Mouse (Mus musculus) neural tube, embryonic 11.5 days (tissue): ENCODE measurements around the gene Hoxa3. TPM values are rescaled to one million over a fixed set of nuclear protein-coding genes. Genes with fewer than 3 reads are reported as not detected.

Experiments used
- ATAC-seq: fragments of 200-750 bp; cut with Nextera tagmentation; 2 replicates; pipeline ENCODE4 v1.8.0; 2017; ENCODE audit warnings: moderate number of reproducible peaks, mild to moderate bottlenecking, moderate TSS enrichment, moderate library complexity; ENCODE audit not compliant: insufficient read depth, low FRiP score, low TSS enrichment
- DNase-seq: peaks from one replicate; pipeline ENCODE4 v3.0.0-alpha.2; 2015; ENCODE audit warnings: low spot score
- H3K27ac ChIP-seq: fragments of 300-500 bp; sonication (generic); 2 replicates; pipeline ENCODE4 v1.5.1; 2014; ENCODE audit warnings: low read depth, mild to moderate bottlenecking, low read length
- H3K27me3 ChIP-seq: fragments of 300-500 bp; sonication (generic); 2 replicates; pipeline ENCODE4 v1.6.1; 2014; ENCODE audit warnings: mild to moderate bottlenecking, low read length, mixed read lengths; ENCODE audit not compliant: control insufficient read depth, insufficient read depth
- H3K36me3 ChIP-seq: fragments of 300-500 bp; sonication (generic); 2 replicates; pipeline ENCODE4 v1.6.1; 2014; ENCODE audit warnings: mild to moderate bottlenecking, low read length, moderate library complexity, mixed read lengths; ENCODE audit not compliant: control insufficient read depth, insufficient read depth
- H3K4me1 ChIP-seq: fragments of 300-500 bp; sonication (generic); 2 replicates; pipeline ENCODE4 v1.6.1; 2014; ENCODE audit warnings: low read length, mixed read lengths; ENCODE audit not compliant: control insufficient read depth, insufficient read depth
- H3K4me2 ChIP-seq: fragments of 300-500 bp; sonication (generic); 2 replicates; pipeline ENCODE4 v1.6.1; 2014; ENCODE audit warnings: low read depth, mild to moderate bottlenecking, moderate library complexity
- H3K4me3 ChIP-seq: fragments of 300-500 bp; sonication (generic); 2 replicates; pipeline ENCODE4 v1.5.1; 2014; ENCODE audit warnings: low read depth, low read length
- H3K9ac ChIP-seq: fragments of 300-500 bp; sonication (generic); 2 replicates; pipeline ENCODE4 v1.6.1; 2014; ENCODE audit warnings: mild to moderate bottlenecking, low read length
- H3K9me3 ChIP-seq: fragments of 300-500 bp; sonication (generic); 2 replicates; pipeline ENCODE4 v1.6.1; 2016; ENCODE audit warnings: low read length; ENCODE audit not compliant: control insufficient read depth
- WGBS: fragments of 180-500 bp; shearing (Covaris S2); extraction: QIAGEN DNeasy Blood & Tissue Kit; methylation state at CpG from one replicate; pipeline ENCODE4 v1.1.7; 2014; 5-methylcytosine and 5-hydroxymethylcytosine counted together
- polyA plus RNA-seq: library from polyadenylated mRNA; unstranded; fragments of >200 nt; fragmentation: Nextera tagmentation; extraction: Ambion mirVana; gene quantifications from 2 replicates; pipeline ENCODE4 v1.2.1, GENCODE M21; 2014

Gene Hoxa3
- polyA plus RNA-seq, 1 experiment from 2014 or later, result 20.2 TPM

DNA sequence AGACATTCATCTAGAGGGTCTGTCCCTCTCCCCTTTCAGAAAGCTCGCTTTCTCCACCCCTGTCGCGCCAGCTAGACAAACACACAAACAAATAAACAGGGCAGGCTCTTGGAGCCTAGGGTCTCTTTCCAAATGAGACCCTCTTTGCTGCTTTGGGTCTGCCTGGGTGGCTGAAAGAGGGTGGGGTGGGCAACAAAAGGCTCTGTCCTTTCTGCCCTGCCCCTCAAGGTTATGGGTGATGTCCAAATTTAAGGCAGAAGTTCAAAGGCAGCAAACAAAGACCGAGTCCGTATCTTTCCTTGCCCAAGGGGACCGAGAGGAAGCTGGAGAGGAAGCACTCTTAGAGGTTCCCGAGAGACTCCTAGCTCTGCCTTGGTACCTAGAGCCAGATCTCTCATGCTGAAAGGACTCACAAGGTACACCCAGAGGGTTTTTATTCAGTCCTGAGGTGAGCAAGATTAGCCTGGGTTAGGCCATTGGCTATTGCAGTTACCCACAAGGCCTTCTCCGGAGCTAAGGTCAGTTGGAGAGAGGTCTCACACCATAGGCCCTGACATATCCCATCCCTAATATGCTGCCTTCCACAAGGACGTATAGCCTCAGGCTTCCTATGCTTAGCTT lies 28.0 kb upstream of the Hoxa3 start:
- ATAC-seq (no peak), DNase-seq (no peak)
- Histone ChIP-seq H3K4me1 (no peaks in the 10 kb centered on the region), H3K9me3 (no peaks in the 10 kb centered on the region), H3K4me2 (peak overlapping the region; percentile 47), H3K4me3 (peak overlapping the region; percentile 65; the same call in 1 of the 2 replicates), H3K27ac (no peak overlapping the region), H3K27me3 (peaks cover 91% of the 10 kb centered on the region), H3K36me3 (no peaks in the 10 kb centered on the region), H3K9ac (peak overlapping the region; percentile 43; the same call in 1 of the 2 replicates)
- WGBS, result 0% methylated on average over 9 of the region's 9 CpGs

DNA sequence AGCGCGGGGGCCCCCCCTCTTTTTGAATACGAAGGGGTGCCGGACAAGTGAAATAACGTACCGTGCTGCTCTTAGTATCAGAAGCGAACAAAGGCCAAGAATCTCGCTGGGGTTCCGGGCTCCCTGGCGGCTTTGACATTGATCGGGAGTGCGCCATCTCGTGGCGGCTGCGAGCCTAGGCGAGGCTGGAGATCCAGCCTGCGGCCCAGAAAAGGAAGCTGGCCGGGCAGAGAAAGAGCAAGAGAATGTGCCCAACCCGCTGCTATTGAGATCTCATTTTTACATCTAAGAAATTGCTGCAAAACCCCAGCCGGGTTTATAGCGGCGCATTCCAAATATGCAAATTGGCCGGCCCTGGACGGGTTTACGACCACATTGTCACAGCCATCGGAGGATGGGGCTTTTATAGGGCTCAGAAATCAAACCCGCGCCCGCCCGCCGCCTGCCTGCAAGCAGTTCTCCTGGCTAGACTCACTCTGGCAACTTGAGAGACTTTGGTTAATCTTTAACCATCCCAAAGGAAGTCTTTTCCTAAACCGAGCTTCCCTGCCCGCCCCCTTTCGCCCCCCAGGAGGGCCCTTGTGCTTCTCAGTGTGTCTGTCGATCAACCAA lies 27.4 kb upstream of the Hoxa3 start, which contains the start of gene Hoxa10:
TSS of gene Hoxa10 (minus strand) at position 466 of the 612 bp plus-strand sequence.
- Histone ChIP-seq H3K4me2 (peak within 1 kb of the TSS; percentile 47), H3K4me3 (peak within 1 kb of the TSS; percentile 65), H3K4me1 (no peaks in the 10 kb centered on the region), H3K9ac (peak within 1 kb of the TSS; percentile 87), H3K36me3 (no peaks in the 10 kb centered on the region), H3K27me3 (peaks cover 91% of the 10 kb centered on the region), H3K9me3 (no peaks in the 10 kb centered on the region), H3K27ac (peak within 1 kb of the TSS; percentile 90)
- DNase-seq (peak; percentile 91), ATAC-seq (peak; percentile 64)
- WGBS, result under 1% methylated on average over 35 of the region's 35 CpGs

DNA sequence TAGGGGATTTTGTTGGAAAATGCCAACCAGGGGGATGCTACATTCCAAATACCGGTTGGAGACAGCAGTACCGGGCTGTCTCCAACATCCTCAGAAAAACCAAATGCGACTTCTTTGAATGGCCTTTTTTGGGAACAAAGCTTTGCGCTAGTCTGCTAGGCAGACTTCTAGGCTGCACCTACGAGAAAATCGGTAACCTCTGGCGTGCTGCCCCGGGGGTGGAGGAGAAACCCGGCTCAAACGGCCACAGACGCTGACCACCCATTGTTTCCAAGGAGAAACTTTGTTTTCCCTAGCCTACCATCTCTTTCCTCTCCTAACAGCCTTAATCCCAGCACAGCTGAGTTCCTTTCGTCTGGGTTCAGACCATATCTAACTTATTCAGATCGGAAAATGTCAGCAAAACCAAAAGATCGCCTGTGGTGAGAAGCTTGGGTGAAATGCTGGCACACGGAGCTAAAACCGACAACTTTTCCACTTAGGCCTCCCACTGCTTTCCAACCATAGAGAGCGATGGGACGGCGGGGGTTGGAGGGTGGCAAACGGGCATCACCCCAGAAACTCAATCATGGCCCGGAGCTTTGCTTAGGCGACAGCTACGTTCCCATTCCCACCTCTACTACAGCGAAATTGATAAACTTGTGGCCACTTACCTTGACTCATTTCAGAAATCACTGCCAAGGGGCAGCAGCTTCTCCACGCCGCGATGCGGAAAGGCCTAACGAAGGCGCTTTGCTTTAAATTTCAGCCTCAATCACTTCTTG lies 26.7 kb upstream of the Hoxa3 start:
- Histone ChIP-seq H3K9me3 (no peaks in the 10 kb centered on the region), H3K4me1 (no peaks in the 10 kb centered on the region; the same call in 1 of the 2 replicates), H3K4me2 (peak overlapping the region; percentile 47), H3K4me3 (peak overlapping the region; percentile 65), H3K36me3 (no peaks in the 10 kb centered on the region), H3K27me3 (peaks cover 91% of the 10 kb centered on the region), H3K9ac (peak overlapping the region; percentile 87), H3K27ac (peak overlapping the region; percentile 90)
- ATAC-seq (no peak), DNase-seq (peak; percentile 45)
- WGBS, result under 1% methylated on average over 30 of the region's 30 CpGs

DNA sequence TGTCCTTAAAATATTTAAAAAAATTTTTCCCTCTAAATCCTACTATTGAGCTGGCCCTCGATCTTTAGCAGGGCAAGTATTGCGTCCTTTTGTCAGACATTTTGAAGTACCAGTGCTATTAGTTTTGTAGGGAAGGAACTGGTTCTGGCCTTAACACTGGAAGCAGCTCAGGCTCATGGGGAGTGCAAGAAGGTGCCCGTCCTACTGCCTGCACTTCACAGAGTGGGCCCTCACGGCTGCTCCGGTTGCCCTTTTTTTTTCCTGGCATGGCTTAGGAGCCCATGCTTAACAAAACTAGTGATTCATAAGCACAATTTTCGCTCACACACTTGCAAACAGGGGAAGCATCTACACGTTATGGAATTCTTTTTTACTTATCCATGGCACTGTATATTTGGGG lies 25.8 kb upstream of the Hoxa3 start:
- WGBS, result 1% methylated on average over 7 of the region's 7 CpGs

DNA sequence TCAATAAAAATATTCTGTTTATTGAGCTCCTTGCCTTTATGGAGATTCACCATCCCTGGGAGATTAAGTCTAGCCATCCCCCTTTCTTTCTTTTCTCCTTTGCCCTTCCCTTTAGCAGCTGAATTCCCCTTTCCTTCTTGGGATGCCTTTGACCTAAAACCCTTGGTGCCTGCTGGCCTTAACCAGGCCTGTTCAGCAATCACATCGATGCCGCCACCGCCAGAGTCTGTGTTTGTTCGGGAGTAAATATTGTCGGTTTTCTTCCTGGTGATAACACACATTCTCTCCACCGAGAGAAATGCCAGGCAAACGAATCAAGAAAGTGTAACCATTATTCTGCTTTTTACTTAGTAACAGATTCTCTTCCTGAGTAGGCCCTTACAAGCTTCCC lies 25.0 kb upstream of the Hoxa3 start:
- H3K9ac ChIP-seq, result peak overlapping the region; percentile 94
- peaks cover 91% of the 10 kb centered on the region for H3K27me3 ChIP-seq
- H3K36me3 ChIP-seq, result no peaks in the 10 kb centered on the region
- H3K4me2 ChIP-seq, result peak overlapping the region; percentile 57
- H3K27ac ChIP-seq, result no peak overlapping the region; the same call in 1 of the 2 replicates
- ATAC-seq, result no peak
- DNase-seq, result no peak
- peak overlapping the region; percentile 65 for H3K4me3 ChIP-seq
- under 1% methylated on average over 7 of the region's 7 CpGs for WGBS
- H3K9me3 ChIP-seq, result no peaks in the 10 kb centered on the region
- no peaks in the 10 kb centered on the region; the same call in 1 of the 2 replicates for H3K4me1 ChIP-seq

More for the DNA sequence above, 25.8 kb upstream of the Hoxa3 start:
- Histone ChIP-seq H3K27ac (no peak overlapping the region), H3K4me2 (peak overlapping the region; percentile 47), H3K4me3 (peak overlapping the region; percentile 65), H3K9ac (peak overlapping the region; percentile 68), H3K36me3 (no peaks in the 10 kb centered on the region), H3K9me3 (no peaks in the 10 kb centered on the region), H3K27me3 (peaks cover 91% of the 10 kb centered on the region), H3K4me1 (no peaks in the 10 kb centered on the region; the same call in 1 of the 2 replicates)
- ATAC-seq (no peak), DNase-seq (peak; percentile 54)

DNA sequence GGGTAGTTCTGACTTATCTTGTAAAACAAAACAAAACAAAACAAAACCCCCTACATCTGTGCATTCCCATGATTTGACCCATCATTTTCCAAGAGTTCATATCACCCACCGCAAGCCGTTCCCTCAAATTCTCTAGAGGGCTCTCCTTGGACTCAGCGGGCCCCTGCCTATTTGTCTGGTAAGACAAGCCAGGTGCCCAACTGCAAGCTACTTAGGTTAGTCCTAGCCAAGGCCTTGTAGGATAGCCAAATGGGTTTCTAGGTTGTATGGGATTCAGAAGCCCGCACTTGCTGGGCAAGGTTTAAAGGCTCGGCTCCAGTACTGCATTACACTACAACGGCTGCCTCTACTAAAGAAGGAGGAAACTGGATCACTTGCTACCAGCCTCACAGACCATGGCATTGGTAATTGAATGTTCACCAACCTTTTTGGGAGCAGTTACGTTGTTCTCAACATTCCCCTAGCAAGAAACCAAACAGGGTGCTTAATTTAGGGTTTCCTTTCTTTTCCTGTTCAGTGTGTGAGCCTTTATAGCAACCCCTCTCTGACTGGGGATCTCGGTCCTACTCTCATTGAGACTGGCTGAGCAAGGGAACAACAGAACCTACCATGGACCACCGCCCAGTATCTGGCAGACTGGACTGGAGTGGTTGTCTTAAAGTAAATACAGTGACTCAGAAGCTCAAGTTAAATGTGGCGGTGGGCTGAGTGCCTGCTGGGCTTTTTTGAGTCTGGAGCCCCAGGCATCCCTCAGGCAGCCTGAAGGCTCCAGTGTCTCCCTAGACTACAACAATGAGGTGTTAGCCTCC lies 24.4 kb upstream of the Hoxa3 start:
- Histone ChIP-seq H3K4me1 (no peaks in the 10 kb centered on the region; the same call in 1 of the 2 replicates), H3K4me2 (peak overlapping the region; percentile 57), H3K9me3 (no peaks in the 10 kb centered on the region), H3K36me3 (no peaks in the 10 kb centered on the region), H3K4me3 (peak overlapping the region; percentile 65), H3K27ac (peak overlapping the region; percentile 23; the same call in 1 of the 2 replicates), H3K27me3 (peaks cover 89% of the 10 kb centered on the region), H3K9ac (peak overlapping the region; percentile 94)
- DNase-seq (no peak), ATAC-seq (no peak)
- WGBS, result 3% methylated on average over 10 of the region's 10 CpGs

DNA sequence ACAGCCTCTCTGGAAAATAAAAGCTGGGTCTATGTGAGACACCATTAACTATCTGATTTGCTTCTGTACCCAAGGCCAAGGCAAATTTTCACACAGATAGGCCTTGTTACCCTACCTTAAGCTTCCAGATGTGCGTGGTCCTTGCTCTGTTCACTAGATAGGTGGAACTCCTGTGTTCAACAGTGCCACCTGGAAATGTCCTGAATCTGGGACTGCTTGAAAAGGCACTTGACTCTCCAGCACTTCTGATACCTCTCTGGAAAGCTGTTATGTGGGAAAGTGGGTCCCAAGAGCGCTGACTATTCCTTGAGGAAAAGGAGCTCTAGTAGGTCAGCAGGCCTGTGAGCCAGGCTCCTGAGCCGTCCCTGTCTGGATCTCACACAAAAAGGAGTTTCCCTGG lies 23.7 kb upstream of the Hoxa3 start:
- H3K27me3 ChIP-seq, result peaks cover 84% of the 10 kb centered on the region
- DNase-seq (no peak), ATAC-seq (no peak)
- H3K36me3 ChIP-seq, result no peaks in the 10 kb centered on the region
- WGBS, result 14% methylated on average over 3 of the region's 3 CpGs
- no peaks in the 10 kb centered on the region; the same call in 1 of the 2 replicates for H3K4me1 ChIP-seq
- no peak overlapping the region for H3K27ac ChIP-seq
- H3K4me3 ChIP-seq, result peak overlapping the region; percentile 65
- no peaks in the 10 kb centered on the region for H3K9me3 ChIP-seq
- H3K9ac ChIP-seq, result peak overlapping the region; percentile 94
- peak overlapping the region; percentile 57 for H3K4me2 ChIP-seq

DNA sequence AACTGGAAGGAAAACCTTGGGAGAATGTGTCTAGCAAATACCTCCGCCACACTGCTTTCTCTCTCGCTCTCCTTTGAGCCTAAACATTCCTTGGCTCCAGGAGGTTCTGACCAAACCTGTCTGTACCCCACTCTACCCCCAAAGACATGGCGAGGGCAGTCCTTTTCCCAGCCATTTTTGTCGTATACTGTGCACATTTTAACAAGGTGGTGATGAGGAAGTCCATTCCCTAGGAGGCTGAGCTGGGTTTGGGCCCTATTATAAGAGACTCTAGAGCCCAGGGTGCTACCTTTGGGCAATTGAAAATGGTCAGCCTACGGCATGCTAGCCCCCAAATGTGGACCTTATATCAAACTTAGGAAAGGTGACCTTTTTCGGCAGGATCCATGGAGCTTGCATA lies 22.7 kb upstream of the Hoxa3 start:
- no peak for ATAC-seq
- peak overlapping the region; percentile 94; the same call in 1 of the 2 replicates for H3K9ac ChIP-seq
- H3K4me3 ChIP-seq, result peak overlapping the region; percentile 65
- no peaks in the 10 kb centered on the region for H3K9me3 ChIP-seq
- 21% methylated on average over 6 of the region's 6 CpGs for WGBS
- H3K4me1 ChIP-seq, result no peaks in the 10 kb centered on the region; the same call in 1 of the 2 replicates
- no peak for DNase-seq
- H3K4me2 ChIP-seq, result peak overlapping the region; percentile 57
- no peaks in the 10 kb centered on the region for H3K36me3 ChIP-seq
- peaks cover 76% of the 10 kb centered on the region for H3K27me3 ChIP-seq
- no peak overlapping the region for H3K27ac ChIP-seq
